23 mouse cellular contexts compared by ENCODE assay signal in genomic region chr19:13812823-13813222, GRCm38 (mm10). TPM values are rescaled to one million over a fixed set of nuclear protein-coding genes. Genes with fewer than 3 reads are reported as not detected.
A peak's percentile ranks its signal among the peaks of the same experiment; 100 is the strongest.
DNase-seq lines count a peak whose midpoint lies in the region; ATAC-seq and TF ChIP-seq lines count a peak whose summit lies in the region.
"Had no signal": no experiment of that assay in that cellular context is flagged by ENCODE, and none has a peak within 500 bp of the region (broad histone marks: within the 10 kb centered on the region; RNA-seq: fewer than 3 reads in every experiment).

No protein-coding gene starts in this region.

- no peaks in the 10 kb centered on the region for H3K9me3 ChIP-seq in kidney, postnatal 0 days (replicated peaks; ENCODE audit: low read length)
- no peaks in the 10 kb centered on the region for H3K9me3 ChIP-seq in MEL (replicated peaks; ENCODE audit: insufficient read depth, low read length)
- no peaks in the 10 kb centered on the region for H3K9me3 ChIP-seq in stomach, postnatal 0 days (ENCODE audit: control insufficient read depth, low read length)
- H3K9me3 ChIP-seq in kidney, embryonic 15.5 days (replicated peaks): no peaks in the 10 kb centered on the region
- H3K9me3 ChIP-seq: forebrain, embryonic 10.5 days; heart, embryonic 15.5 days; hindbrain, embryonic 13.5 days; midbrain, embryonic 15.5 days had no signal

- TF ChIP-seq POLR2A in thymus, adult 2 months (IDR thresholded peaks at IDR 0.05; ENCODE audit: control insufficient read depth, extremely low read depth, insufficient read depth, low read length, poor library complexity): no peak
- TF ChIP-seq POLR2A in MEL (IDR thresholded peaks at IDR 0.05; ENCODE audit: control insufficient read depth in 1 of 2, insufficient read depth in 1 of 2, low read depth in 1 of 2, low read length in 2 of 2, poor library complexity in 1 of 2): no peak

- no peak overlapping the region for H3K4me2 ChIP-seq in kidney, postnatal 0 days (ENCODE audit: low read length)
- no peak overlapping the region for H3K4me2 ChIP-seq in stomach, postnatal 0 days (replicated peaks; ENCODE audit: low read depth)
- no peak overlapping the region for H3K4me2 ChIP-seq in kidney, embryonic 15.5 days
- H3K4me2 ChIP-seq: heart, embryonic 15.5 days; hindbrain, embryonic 13.5 days; midbrain, embryonic 15.5 days had no signal

- no peak for DNase-seq in kidney, postnatal 0 days (ENCODE audit: low spot score)
- DNase-seq in kidney, adult 8-10 months: no peak
- DNase-seq in thymus, postnatal 4 days: peak; percentile 11
- DNase-seq in thymus, adult 2 months: no peak
- DNase-seq in MEL (ENCODE audit: low read depth, low spot score): peak; percentile 41
- DNase-seq in stomach, postnatal 0 days (ENCODE audit: low spot score): no peak
- no peak for DNase-seq in kidney, postnatal 36 days
- DNase-seq: adrenal gland, postnatal 36 days; cerebellum, postnatal 36 days; kidney, adult 9 months; left cerebral cortex, postnatal 4 days had no signal

- H3K9ac ChIP-seq in kidney, postnatal 0 days (ENCODE audit: low read depth, low read length): no peak overlapping the region
- no peak overlapping the region for H3K9ac ChIP-seq in MEL (ENCODE audit: control insufficient read depth, low read depth, low read length, poor library complexity, severe bottlenecking)
- H3K9ac ChIP-seq in stomach, postnatal 0 days (ENCODE audit: low read length): no peak overlapping the region
- H3K9ac ChIP-seq in kidney, embryonic 15.5 days: no peak overlapping the region
- H3K9ac ChIP-seq: heart, embryonic 15.5 days; hindbrain, embryonic 13.5 days; midbrain, embryonic 15.5 days had no signal

- TF ChIP-seq RAD21 in MEL (IDR thresholded peaks at IDR 0.05; ENCODE audit: low read depth, low read length): peak; percentile 59

- H3K79me2 ChIP-seq in MEL (ENCODE audit: control insufficient read depth, insufficient read depth, low read length, poor library complexity): no peaks in the 10 kb centered on the region

- H3K27ac ChIP-seq in kidney, postnatal 0 days: no peak overlapping the region
- no peak overlapping the region for H3K27ac ChIP-seq in thymus, adult 2 months (ENCODE audit: control insufficient read depth, insufficient read depth, low read length)
- no peak overlapping the region for H3K27ac ChIP-seq in MEL (ENCODE audit: control insufficient read depth, low read depth, low read length)
- H3K27ac ChIP-seq in stomach, postnatal 0 days (replicated peaks): no peak overlapping the region
- no peak overlapping the region for H3K27ac ChIP-seq in kidney, embryonic 15.5 days
- H3K27ac ChIP-seq: forebrain, embryonic 10.5 days; heart, embryonic 15.5 days; hindbrain, embryonic 13.5 days; midbrain, embryonic 15.5 days had no signal

- no peaks in the 10 kb centered on the region for H3K36me3 ChIP-seq in kidney, postnatal 0 days (ENCODE audit: insufficient read depth, low read length)
- no peaks in the 10 kb centered on the region for H3K36me3 ChIP-seq in thymus, adult 2 months (ENCODE audit: control insufficient read depth, insufficient read depth, low read length)
- no peaks in the 10 kb centered on the region for H3K36me3 ChIP-seq in MEL (ENCODE audit: control insufficient read depth in 1 of 2, insufficient read depth in 2 of 2, low read length in 2 of 2)
- no peaks in the 10 kb centered on the region for H3K36me3 ChIP-seq in stomach, postnatal 0 days (ENCODE audit: control insufficient read depth, insufficient read depth, low read length)
- H3K36me3 ChIP-seq in kidney, embryonic 15.5 days: no peaks in the 10 kb centered on the region
- H3K36me3 ChIP-seq: forebrain, embryonic 10.5 days; heart, embryonic 15.5 days; hindbrain, embryonic 13.5 days; midbrain, embryonic 15.5 days had no signal

- no peaks in the 10 kb centered on the region for H3K27me3 ChIP-seq in kidney, postnatal 0 days (ENCODE audit: insufficient read depth, low read length)
- no peaks in the 10 kb centered on the region for H3K27me3 ChIP-seq in thymus, adult 2 months (ENCODE audit: control insufficient read depth, insufficient read depth, low read length)
- no peaks in the 10 kb centered on the region for H3K27me3 ChIP-seq in MEL (ENCODE audit: control insufficient read depth in 1 of 2, insufficient read depth in 2 of 2, low read length in 2 of 2)
- H3K27me3 ChIP-seq in stomach, postnatal 0 days (ENCODE audit: control insufficient read depth, insufficient read depth, low read length): no peaks in the 10 kb centered on the region
- H3K27me3 ChIP-seq in kidney, embryonic 15.5 days: no peaks in the 10 kb centered on the region
- H3K27me3 ChIP-seq: heart, embryonic 15.5 days; hindbrain, embryonic 13.5 days; midbrain, embryonic 15.5 days had no signal

- no peak for ATAC-seq in kidney, postnatal 0 days (replicated peaks; ENCODE audit: low FRiP score, low read depth)
- ATAC-seq in stomach, postnatal 0 days (ENCODE audit: low FRiP score, low TSS enrichment): no peak
- ATAC-seq in kidney, embryonic 15.5 days (replicated peaks; ENCODE audit: low FRiP score): no peak
- ATAC-seq: activated CD4-positive, CD25-positive, alpha-beta regulatory T cell, adult 4 months; midbrain, embryonic 15.5 days had no signal

- 59% methylated on average over 2 of the region's 2 CpGs for WGBS in kidney, postnatal 0 days
- WGBS in thymus, adult 2 months: 73% methylated on average over 2 of the region's 2 CpGs
- WGBS in stomach, postnatal 0 days: 57% methylated on average over 2 of the region's 2 CpGs
- WGBS in kidney, embryonic 15.5 days: 66% methylated on average over 2 of the region's 2 CpGs

- no peak for TF ChIP-seq EP300 in MEL (IDR thresholded peaks at IDR 0.05; ENCODE audit: low read depth in 1 of 2, low read length in 2 of 2)
- TF ChIP-seq EP300 in stomach, postnatal 0 days (optimal IDR thresholded peaks at IDR 0.05): no peak

- no peak overlapping the region for H3K4me3 ChIP-seq in kidney, postnatal 0 days (replicated peaks; ENCODE audit: low read depth, low read length)
- no peak overlapping the region for H3K4me3 ChIP-seq in thymus, adult 2 months (ENCODE audit: control insufficient read depth, insufficient read depth, low read length)
- H3K4me3 ChIP-seq in MEL (ENCODE audit: control insufficient read depth in 1 of 2, insufficient read depth in 1 of 2, low read depth in 2 of 2, low read length in 2 of 2): no peak overlapping the region
- H3K4me3 ChIP-seq in stomach, postnatal 0 days (ENCODE audit: low read depth, low read length): no peak overlapping the region
- H3K4me3 ChIP-seq in kidney, embryonic 15.5 days (replicated peaks): no peak overlapping the region
- H3K4me3 ChIP-seq: forebrain, embryonic 10.5 days; heart, embryonic 15.5 days; hindbrain, embryonic 13.5 days; midbrain, embryonic 15.5 days had no signal

- peak; percentile 41 for TF ChIP-seq CTCF in kidney, postnatal 0 days (IDR thresholded peaks at IDR 0.05; ENCODE audit: low read depth)
- no peak for TF ChIP-seq CTCF in thymus, adult 2 months (IDR thresholded peaks at IDR 0.05; ENCODE audit: borderline replicate concordance, control insufficient read depth, extremely low read depth, insufficient read depth, low read length, poor library complexity)
- peak; percentile 55 to 69 (median 68) for TF ChIP-seq CTCF in MEL (IDR thresholded peaks at IDR 0.05 in 2 of 3, conservative IDR thresholded peaks at IDR 0.05 in 1 of 3; ENCODE audit: control insufficient read depth in 1 of 3, insufficient read depth in 1 of 3, low read depth in 2 of 3, low read length in 3 of 3, poor library complexity in 1 of 3, severe bottlenecking in 1 of 3)
- TF ChIP-seq CTCF in stomach, postnatal 0 days (IDR thresholded peaks at IDR 0.05; ENCODE audit: low read depth): peak; percentile 38

- no peaks in the 10 kb centered on the region for H3K4me1 ChIP-seq in kidney, postnatal 0 days (replicated peaks; ENCODE audit: insufficient read depth, low read length)
- H3K4me1 ChIP-seq in thymus, adult 2 months (replicated peaks; ENCODE audit: control insufficient read depth, insufficient read depth, low read length): no peaks in the 10 kb centered on the region
- no peaks in the 10 kb centered on the region for H3K4me1 ChIP-seq in MEL (ENCODE audit: control insufficient read depth in 1 of 2, insufficient read depth in 2 of 2, low read length in 2 of 2)
- no peaks in the 10 kb centered on the region for H3K4me1 ChIP-seq in stomach, postnatal 0 days (replicated peaks; ENCODE audit: control insufficient read depth, insufficient read depth)
- H3K4me1 ChIP-seq in kidney, embryonic 15.5 days: no peaks in the 10 kb centered on the region
- H3K4me1 ChIP-seq: forebrain, embryonic 10.5 days; heart, embryonic 15.5 days; hindbrain, embryonic 13.5 days; midbrain, embryonic 15.5 days had no signal

RNA-seq across cellular contexts. Expression of gene Olfr1499, which starts 6.4 kb away (rescaled TPM):
- not detected in 2 replicates for polyA plus RNA-seq in kidney, postnatal 0 days (2015; fragmentation: Nextera tagmentation; extraction: Ambion mirVana)
- polyA plus RNA-seq in thymus, adult 2 months (2012; rRNA removed): not detected in 2 replicates
- total RNA-seq in MEL (2012; rRNA removed): not detected in 2 replicates
- not detected for polyA plus RNA-seq in MEL (2012; ENCODE audit: insufficient read depth in 1 of 2, insufficient read length in 2 of 2, low read depth in 1 of 2, low replicate concordance in 2 of 2, missing spikeins in 1 of 2)
- not detected in 2 replicates for polyA plus RNA-seq in stomach, postnatal 0 days (2015; fragmentation: Nextera tagmentation; extraction: Ambion mirVana)
- not detected in 2 replicates for polyA plus RNA-seq in kidney, embryonic 15.5 days (2015; fragmentation: Nextera tagmentation; extraction: Ambion mirVana)
- total RNA-seq: adrenal gland, postnatal 36 days; granulocyte monocyte progenitor cell, adult 5-6 weeks; layer of hippocampus, adult 8-10 months; left cerebral cortex, postnatal 4 days had no signal
- polyA plus RNA-seq: embryonic facial prominence, embryonic 14.5 days; forebrain, embryonic 10.5 days; heart, embryonic 15.5 days; hindbrain, embryonic 13.5 days; liver, embryonic 16.5 days; midbrain, embryonic 15.5 days; spleen, adult 2 months; stomach, embryonic 16.5 days had no signal

RNA-seq across cellular contexts. Expression of gene Olfr1497, which starts 14.8 kb away (rescaled TPM):
- not detected in 2 replicates for polyA plus RNA-seq in kidney, postnatal 0 days (2015; fragmentation: Nextera tagmentation; extraction: Ambion mirVana)
- polyA plus RNA-seq in thymus, adult 2 months (2012; rRNA removed): not detected in 2 replicates
- total RNA-seq in MEL (2012; rRNA removed): not detected in 2 replicates
- polyA plus RNA-seq in MEL (2012; ENCODE audit: insufficient read depth in 1 of 2, insufficient read length in 2 of 2, low read depth in 1 of 2, low replicate concordance in 2 of 2, missing spikeins in 1 of 2): not detected
- not detected in 2 replicates for polyA plus RNA-seq in stomach, postnatal 0 days (2015; fragmentation: Nextera tagmentation; extraction: Ambion mirVana)
- not detected in 2 replicates for polyA plus RNA-seq in kidney, embryonic 15.5 days (2015; fragmentation: Nextera tagmentation; extraction: Ambion mirVana)
- total RNA-seq: adrenal gland, postnatal 36 days; granulocyte monocyte progenitor cell, adult 5-6 weeks; layer of hippocampus, adult 8-10 months; left cerebral cortex, postnatal 4 days had no signal
- polyA plus RNA-seq: activated CD4-positive, CD25-positive, alpha-beta regulatory T cell, adult 4 months; forebrain, embryonic 10.5 days; heart, embryonic 15.5 days; hindbrain, embryonic 13.5 days; liver, embryonic 16.5 days; midbrain, embryonic 15.5 days; spleen, adult 2 months; stomach, embryonic 16.5 days had no signal

RNA-seq across cellular contexts. Expression of gene Olfr1500, which starts 17.5 kb away (rescaled TPM):
- not detected in 2 replicates for polyA plus RNA-seq in kidney, postnatal 0 days (2015; fragmentation: Nextera tagmentation; extraction: Ambion mirVana)
- not detected in 2 replicates for polyA plus RNA-seq in thymus, adult 2 months (2012; rRNA removed)
- total RNA-seq in MEL (2012; rRNA removed): not detected in 2 replicates
- not detected for polyA plus RNA-seq in MEL (2012; ENCODE audit: insufficient read depth in 1 of 2, insufficient read length in 2 of 2, low read depth in 1 of 2, low replicate concordance in 2 of 2, missing spikeins in 1 of 2)
- polyA plus RNA-seq in stomach, postnatal 0 days (2015; fragmentation: Nextera tagmentation; extraction: Ambion mirVana): 0.05 TPM in 1 of 2 replicates, not detected in the other
- not detected in 2 replicates for polyA plus RNA-seq in kidney, embryonic 15.5 days (2015; fragmentation: Nextera tagmentation; extraction: Ambion mirVana)
- total RNA-seq: adrenal gland, postnatal 36 days; granulocyte monocyte progenitor cell, adult 5-6 weeks; layer of hippocampus, adult 8-10 months; left cerebral cortex, postnatal 4 days had no signal
- polyA plus RNA-seq: activated CD4-positive, CD25-positive, alpha-beta regulatory T cell, adult 4 months; embryonic facial prominence, embryonic 14.5 days; forebrain, embryonic 10.5 days; heart, embryonic 15.5 days; hindbrain, embryonic 13.5 days; liver, embryonic 16.5 days; midbrain, embryonic 15.5 days; spleen, adult 2 months; stomach, embryonic 16.5 days had no signal

RNA-seq across cellular contexts. Expression of gene Olfr1496, which starts 35.1 kb away (rescaled TPM):
- polyA plus RNA-seq in kidney, postnatal 0 days (2015; fragmentation: Nextera tagmentation; extraction: Ambion mirVana): not detected in 2 replicates
- not detected in 2 replicates for polyA plus RNA-seq in thymus, adult 2 months (2012; rRNA removed)
- not detected in 2 replicates for total RNA-seq in MEL (2012; rRNA removed)
- not detected for polyA plus RNA-seq in MEL (2012; ENCODE audit: insufficient read depth in 1 of 2, insufficient read length in 2 of 2, low read depth in 1 of 2, low replicate concordance in 2 of 2, missing spikeins in 1 of 2)
- polyA plus RNA-seq in stomach, postnatal 0 days (2015; fragmentation: Nextera tagmentation; extraction: Ambion mirVana): not detected in 2 replicates
- polyA plus RNA-seq in kidney, embryonic 15.5 days (2015; fragmentation: Nextera tagmentation; extraction: Ambion mirVana): not detected in 2 replicates
- total RNA-seq: adrenal gland, postnatal 36 days; granulocyte monocyte progenitor cell, adult 5-6 weeks; layer of hippocampus, adult 8-10 months; left cerebral cortex, postnatal 4 days had no signal
- polyA plus RNA-seq: activated CD4-positive, CD25-positive, alpha-beta regulatory T cell, adult 4 months; embryonic facial prominence, embryonic 14.5 days; forebrain, embryonic 10.5 days; heart, embryonic 15.5 days; hindbrain, embryonic 13.5 days; liver, embryonic 16.5 days; midbrain, embryonic 15.5 days; spleen, adult 2 months; stomach, embryonic 16.5 days had no signal

RNA-seq across cellular contexts. Expression of gene Olfr1501, which starts 37.7 kb away (rescaled TPM):
- polyA plus RNA-seq in kidney, postnatal 0 days (2015; fragmentation: Nextera tagmentation; extraction: Ambion mirVana): not detected in 2 replicates
- not detected in 2 replicates for polyA plus RNA-seq in thymus, adult 2 months (2012; rRNA removed)
- not detected in 2 replicates for total RNA-seq in MEL (2012; rRNA removed)
- polyA plus RNA-seq in MEL (2012; ENCODE audit: insufficient read depth in 1 of 2, insufficient read length in 2 of 2, low read depth in 1 of 2, low replicate concordance in 2 of 2, missing spikeins in 1 of 2): not detected
- polyA plus RNA-seq in stomach, postnatal 0 days (2015; fragmentation: Nextera tagmentation; extraction: Ambion mirVana): 0.02 TPM in 1 of 2 replicates, not detected in the other
- polyA plus RNA-seq in kidney, embryonic 15.5 days (2015; fragmentation: Nextera tagmentation; extraction: Ambion mirVana): not detected in 2 replicates
- total RNA-seq: adrenal gland, postnatal 36 days; granulocyte monocyte progenitor cell, adult 5-6 weeks; layer of hippocampus, adult 8-10 months; left cerebral cortex, postnatal 4 days had no signal
- polyA plus RNA-seq: embryonic facial prominence, embryonic 14.5 days; forebrain, embryonic 10.5 days; heart, embryonic 15.5 days; hindbrain, embryonic 13.5 days; liver, embryonic 16.5 days; midbrain, embryonic 15.5 days; spleen, adult 2 months; stomach, embryonic 16.5 days had no signal

Comparison
In these comparisons a context has a peak if more than half of its experiments do, and no peak if none do; other contexts are left out.
1. DNase-seq: peak in thymus, postnatal 4 days (single experiment) and MEL (single experiment); none in kidney, postnatal 0 days (single experiment), kidney, adult 8-10 months (0 of 2), thymus, adult 2 months (single experiment), stomach, postnatal 0 days (single experiment) and kidney, postnatal 36 days (0 of 2).